Mouse (Mus musculus): Measurements from ENCODE around the gene Gdf5.

Gene Gdf5

DNA sequence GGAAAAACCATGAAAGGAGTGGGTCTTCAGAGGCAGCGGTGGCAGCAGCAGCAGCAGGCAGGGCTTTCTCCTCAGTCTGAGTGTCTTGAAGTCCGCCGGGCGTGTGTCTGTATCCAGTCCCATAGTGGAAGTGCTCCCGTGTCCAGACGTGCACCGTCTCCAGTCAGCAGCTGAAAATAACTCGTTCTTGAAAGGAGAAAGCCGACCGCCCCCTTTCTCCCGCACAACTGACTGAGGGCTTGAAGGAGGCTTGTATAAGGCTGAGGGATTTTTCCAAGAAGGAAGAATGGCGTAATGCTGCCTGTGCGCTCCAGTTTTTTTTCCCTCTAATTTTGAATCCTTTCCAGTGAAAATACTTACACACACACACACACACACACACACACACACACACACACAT lies at the start of gene Gdf5:
TSS of gene Gdf5 (minus strand) at position 244 of the 400 bp plus-strand sequence.
- no peak for DNase-seq (ENCODE audit: low read depth, low spot score)

DNA sequence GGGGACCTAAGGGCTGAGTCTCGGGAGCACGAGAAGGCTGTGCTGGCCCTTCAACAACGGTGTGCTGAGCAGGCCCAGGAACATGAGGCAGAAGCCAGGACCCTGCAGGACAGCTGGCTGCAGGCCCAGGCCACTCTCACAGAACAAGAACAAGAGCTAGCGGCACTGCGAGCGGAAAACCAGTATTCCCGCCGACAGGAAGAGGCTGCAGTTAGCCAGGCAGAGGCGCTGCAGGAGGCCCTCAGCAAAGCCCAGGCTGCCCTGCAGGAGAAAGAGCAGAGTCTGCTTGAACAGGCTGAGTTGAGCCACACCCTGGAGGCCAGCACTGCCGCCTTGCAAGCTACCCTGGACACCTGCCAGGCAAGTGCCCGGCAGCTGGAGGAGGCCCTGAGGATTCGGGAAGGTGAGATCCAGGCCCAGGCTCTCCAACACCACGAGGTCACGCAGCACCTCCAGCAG lies 46.7 kb upstream of the Gdf5 start:
- DNase-seq (ENCODE audit: low read depth, low spot score), result peak; percentile 14

DNA sequence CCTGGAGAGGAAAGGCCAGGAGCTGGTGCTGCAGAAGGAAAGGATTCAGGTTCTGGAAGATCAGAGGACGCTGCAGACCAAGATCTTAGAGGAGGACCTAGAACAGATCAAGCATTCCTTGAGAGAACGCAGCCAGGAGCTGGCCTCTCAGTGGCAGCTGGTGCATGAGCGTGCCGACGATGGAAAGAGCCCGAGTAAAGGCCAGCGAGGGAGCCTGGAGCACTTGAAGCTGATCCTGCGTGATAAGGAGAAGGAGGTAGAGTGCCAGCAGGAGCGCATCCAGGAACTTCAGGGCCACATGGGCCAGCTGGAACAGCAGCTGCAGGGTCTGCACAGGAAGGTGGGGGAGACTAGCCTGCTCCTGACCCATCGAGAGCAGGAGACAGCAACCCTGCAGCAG lies 46.0 kb upstream of the Gdf5 start:
- DNase-seq (ENCODE audit: low read depth, low spot score), result no peak

DNA sequence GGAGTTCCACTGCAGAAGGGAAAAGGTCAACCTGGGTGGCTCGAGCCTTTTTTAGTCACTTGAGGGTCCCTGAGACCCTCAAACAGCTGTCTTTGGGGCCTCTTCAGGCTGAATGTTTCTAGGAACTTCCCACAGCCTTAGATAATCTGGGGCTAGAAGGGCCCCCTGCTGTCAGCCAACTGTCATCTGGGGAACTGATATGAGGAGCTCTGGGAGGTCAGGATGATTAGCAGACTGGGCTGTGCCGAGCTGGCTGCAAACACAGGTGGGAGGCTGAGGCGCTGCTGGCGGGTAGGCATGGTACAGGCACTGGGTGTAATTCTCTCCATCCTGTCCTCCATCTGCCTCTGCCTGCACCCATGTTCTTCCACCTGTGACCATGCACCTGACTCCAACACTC lies 43.9 kb upstream of the Gdf5 start:
- no peak for DNase-seq (ENCODE audit: low read depth, low spot score)

DNA sequence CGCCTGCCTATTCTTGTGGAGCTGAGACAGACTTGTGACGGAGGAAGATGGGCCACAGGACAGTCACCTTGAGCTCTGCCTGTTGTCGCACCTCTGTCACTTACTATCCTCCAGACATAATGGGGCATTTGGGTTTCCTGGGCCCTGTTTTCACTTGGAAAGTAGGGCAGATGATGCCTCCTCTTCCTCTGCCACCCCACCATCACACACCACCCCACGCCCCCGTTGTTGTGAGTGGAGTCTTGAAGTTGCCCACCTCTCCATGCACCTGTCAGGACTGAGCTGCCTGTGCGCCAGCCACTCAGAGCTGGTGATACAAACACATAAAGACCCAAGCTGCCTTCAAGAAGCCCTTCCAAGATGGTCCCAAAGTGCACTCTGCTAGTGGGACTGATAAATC lies 42.0 kb upstream of the Gdf5 start:
- no peak for DNase-seq (ENCODE audit: low read depth, low spot score)

DNA sequence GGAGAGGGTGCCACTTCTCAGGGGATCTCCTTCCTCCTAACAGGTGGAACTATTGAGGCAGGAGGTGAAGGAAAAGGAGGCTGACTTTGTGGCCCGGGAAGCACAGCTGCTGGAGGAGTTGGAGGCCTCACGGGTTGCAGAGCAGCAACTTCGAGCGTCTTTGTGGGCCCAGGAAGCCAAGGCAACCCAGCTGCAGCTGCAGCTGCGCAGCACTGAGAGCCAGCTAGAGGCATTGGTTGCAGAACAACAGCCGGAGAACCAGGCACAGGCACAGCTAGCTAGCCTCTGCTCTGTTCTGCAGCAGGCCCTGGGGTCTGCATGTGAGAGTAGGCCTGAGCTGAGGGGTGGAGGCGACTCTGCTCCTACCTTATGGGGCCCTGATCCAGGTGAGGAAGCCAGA lies 40.6 kb upstream of the Gdf5 start:
- DNase-seq (ENCODE audit: low read depth, low spot score), result no peak

DNA sequence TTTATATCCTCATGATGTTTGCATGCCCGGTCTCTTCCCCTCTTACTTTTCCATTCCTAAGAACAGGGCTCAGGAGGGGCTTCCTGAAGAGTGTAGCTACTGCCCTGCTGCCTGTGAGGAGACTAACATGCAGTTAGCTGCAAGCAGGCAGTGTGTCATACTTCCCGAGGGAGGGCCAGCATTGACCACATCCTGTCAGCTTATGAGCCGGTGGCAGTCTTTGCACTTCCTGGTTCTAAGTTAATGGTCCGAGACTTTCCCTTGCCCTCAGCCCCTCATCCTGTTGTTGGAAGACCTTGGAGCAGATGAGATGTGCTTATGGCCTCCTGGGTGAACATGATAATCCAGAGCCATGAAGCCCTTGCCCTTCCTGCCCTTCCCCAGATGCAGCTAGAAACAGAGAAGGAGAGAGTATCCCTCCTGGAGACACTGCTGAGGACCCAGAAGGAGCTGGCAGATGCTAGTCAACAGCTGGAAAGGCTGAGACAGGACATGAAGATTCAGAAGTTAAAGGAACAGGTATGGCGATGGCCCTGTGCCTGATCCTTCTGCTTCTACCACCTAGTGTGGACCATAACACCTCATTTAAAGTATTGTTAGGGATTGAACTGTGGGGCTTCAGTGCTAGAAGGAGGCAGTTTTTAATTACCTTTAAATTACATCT lies 34.3 kb upstream of the Gdf5 start:
- DNase-seq (ENCODE audit: low read depth, low spot score), result no peak

DNA sequence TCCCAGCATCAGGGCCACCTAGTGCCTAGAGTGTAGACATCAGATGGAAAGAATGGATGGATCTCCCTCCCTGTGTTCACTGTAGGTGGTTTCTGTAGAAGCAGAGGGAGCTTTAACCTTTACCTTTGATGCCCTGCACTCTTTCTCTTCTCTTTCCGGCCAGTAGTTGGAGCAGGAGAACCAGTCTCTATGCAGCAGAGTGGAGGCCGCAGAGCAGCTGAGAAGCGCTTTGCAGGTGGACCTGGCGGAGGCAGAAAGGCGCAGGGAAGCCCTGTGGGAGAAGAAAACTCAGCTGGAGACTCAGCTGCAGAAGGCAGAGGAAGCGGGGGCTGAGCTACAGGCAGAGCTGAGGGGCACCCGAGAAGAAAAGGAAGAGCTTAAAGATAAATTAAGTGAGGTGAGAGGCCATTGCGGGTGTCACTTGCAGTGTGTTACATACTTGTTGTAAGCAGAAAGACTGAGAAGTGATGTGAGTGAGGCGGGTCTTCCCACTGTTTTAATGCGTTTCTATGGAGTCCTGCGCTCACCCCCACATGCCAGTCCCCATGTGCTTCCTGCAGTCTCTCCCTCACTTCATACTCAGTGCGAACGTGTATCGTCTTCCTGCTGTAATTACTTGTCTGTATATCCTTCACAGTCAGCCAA lies 29.0 kb upstream of the Gdf5 start:
- DNase-seq (ENCODE audit: low read depth, low spot score), result no peak

DNA sequence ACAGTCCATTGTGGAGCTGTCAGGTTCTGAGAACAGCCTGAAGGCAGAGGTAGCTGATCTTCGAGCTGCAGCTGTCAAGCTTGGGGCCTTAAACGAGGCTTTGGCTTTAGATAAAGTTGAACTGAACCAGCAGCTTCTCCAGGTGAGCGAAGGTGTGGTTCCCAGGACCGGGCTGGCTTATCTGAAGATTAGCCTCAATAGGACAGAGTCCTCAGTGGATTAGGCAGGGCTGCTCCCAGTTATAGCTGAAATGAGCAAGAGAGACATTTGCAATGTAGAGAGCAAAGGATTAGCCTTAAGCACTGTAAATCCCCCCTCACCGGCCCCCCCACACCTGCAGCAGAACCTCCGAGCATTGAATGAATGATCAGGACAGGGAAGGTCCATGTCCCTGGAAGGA lies 28.2 kb upstream of the Gdf5 start:
- DNase-seq (ENCODE audit: low read depth, low spot score), result no peak

DNA sequence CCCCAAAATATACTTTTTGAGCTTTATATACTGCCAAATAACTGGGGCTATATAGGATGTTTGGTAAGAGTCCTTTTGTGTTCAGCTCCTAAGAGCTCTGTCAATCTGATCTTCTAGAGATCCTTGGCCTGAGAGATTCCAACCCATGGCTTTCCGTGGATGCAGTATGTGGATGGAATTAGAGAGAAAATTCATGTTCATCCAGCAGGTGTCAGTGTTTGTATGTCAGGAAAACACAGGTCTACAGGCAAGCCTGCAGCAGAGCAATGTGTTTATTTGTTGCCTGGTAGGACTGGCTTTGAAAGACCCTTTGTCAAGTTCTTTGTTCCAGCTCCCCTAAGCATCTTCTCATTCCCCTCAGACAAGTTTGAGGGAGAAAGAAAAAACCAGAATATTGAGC lies 17.8 kb upstream of the Gdf5 start:
- DNase-seq (ENCODE audit: low read depth, low spot score), result no peak

DNA sequence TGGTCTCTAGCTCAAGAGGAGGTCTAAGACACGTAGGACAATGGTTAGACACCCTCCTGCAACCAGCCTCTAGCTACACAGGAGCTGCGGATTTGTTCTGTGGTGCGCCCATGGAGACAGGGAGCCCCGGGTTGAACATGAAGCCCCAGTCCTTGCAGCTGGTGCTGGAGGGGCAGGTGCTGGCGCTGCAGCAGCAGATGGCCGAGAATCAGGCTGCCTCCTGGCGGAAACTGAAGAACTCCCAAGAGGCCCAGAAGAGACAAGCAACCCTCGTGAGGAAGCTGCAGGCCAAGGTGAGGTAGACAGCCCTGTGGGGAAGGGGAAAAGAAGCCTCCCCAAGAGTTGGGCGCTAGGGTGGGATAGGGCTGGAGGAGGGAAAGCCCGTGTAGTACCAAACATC lies 16.7 kb upstream of the Gdf5 start:
- no peak for DNase-seq (ENCODE audit: low read depth, low spot score)

DNA sequence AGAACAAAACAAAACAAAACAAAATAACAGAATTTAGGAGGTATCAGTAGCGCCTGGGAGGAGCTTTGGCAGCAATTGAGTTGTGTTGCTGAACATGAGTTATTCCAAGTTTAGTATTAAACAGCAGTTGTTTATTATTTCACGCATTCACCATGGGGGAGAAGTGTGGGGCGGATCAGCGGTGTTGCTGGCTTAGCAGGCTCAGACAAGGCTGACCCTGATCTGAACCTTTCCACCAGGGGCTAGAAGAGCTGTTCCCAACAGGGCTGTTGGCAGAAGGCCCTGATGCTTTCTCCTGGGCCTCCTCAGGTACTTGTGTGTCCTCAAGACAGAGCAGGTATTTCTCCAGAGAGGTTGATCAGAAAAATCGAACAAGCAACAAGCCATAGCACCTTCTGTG lies 14.8 kb upstream of the Gdf5 start:
- no peak for DNase-seq (ENCODE audit: low read depth, low spot score)

DNA sequence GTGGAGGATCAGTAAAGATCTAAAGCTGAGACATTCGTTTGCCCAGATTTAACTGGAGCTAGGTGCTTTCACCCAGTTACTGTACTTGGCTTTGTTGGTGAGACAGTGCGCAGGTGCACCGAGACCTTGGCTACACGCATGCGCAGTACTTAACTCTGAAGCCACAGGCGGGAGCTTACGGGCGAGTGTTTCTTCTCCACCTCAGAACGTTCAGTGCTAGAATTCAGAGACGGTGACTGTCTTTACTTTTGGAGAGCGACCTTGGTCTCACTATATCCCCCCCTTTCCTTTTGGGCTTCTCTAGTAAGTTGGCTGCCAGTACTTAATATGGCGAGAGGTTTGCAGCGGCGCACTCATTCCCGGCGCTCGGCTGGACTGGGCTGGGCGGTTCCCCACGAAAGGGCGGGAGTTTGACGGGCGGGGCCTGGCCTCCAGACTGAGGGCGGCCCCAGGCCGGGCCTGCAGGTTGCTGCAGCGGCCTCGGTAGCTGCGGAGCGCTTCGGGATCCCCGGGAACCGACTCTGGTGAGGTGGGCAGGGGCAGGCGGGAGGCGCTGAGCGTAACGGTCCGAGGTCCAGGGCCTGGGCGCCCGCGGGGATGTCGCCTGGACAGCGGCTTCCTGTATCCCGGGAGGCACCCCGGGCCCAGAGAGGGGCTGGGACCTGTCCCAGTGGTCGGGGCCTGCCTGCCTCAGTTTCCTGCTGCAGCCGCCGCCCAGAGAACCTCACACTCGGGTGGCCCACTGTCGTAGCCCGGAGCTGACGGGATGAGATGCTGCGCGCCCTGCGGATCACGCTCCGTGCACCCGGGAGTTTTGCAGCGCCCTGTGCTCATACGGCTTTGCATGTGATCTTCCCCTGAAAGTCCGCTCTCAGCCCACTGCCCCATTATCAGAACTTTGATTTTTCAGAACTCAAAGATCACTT lies 11.2 kb upstream of the Gdf5 start, which contains the start of gene Cep250:
TSS of gene Cep250 (plus strand) at position 325 of the 926 bp plus-strand sequence.
- DNase-seq (ENCODE audit: low read depth, low spot score), result peak; percentile 82

DNA sequence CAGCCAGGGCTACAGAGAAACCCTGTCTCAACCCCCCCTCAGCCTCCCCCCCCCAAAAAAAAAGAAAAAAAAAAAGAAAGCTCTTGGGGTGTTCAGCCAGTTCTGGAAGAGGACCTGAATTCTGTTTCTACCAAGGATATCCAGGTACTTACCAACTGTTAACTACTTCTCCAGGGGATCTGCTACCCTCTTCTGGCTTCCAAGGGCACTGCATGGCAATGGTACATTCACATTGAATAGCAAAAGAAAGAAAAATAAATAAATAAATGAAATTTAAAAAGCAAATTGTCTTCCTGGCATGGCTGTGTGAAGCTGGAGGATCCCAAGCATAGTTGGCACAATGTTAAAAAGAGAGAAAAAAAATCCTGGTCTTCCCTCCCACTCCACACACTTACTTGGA lies 6.8 kb upstream of the Gdf5 start:
- no peak for DNase-seq (ENCODE audit: low read depth, low spot score)

DNA sequence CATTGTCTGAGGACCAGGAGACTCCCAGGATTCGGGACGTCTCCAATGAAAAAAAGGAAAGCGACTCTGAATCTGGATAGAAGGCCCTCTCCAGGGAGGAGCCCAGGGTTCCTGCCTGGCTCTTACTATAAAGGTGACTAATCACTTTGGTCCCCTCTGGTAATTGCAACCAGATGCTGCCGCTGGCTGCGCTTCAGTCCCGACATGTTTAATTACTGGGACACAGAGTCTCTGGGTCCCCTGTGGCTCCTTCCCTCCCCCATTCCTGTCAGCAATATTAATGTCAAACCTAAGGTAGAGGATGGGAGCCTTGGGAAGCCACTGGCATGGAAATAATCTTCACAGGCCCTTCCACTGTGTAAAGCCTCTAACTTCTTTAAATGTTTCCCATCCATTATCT lies 4.2 kb upstream of the Gdf5 start:
- DNase-seq (ENCODE audit: low read depth, low spot score), result no peak

DNA sequence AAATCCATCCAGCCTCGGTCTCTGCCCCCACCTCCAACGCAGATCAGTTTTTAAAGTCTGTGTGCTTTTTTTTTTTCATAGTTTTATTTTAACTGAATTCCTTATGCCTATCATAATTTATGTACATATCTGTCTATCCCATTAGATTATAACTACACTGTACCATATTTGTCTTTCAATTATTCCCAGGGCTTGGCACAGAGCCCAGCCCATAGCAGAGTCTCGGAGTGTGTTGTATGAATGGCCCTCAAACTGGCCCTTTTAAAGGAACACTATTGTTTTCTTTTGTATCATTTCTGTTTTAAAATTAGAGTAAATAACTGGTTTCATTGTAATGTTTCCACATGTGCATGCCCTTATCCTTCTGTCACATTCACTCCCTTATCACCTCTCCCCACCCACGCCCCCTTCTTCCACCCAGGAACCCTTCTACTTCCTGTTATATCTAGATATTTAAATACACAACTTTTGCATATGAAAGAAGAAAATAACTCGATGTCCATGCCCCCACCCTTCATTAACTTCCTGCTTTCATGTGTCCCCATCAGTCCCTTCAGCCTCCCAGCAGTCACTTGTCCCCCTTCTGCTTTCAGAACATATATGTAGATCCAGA lies 2.3 kb upstream of the Gdf5 start:
- no peak for DNase-seq (ENCODE audit: low read depth, low spot score)

DNA sequence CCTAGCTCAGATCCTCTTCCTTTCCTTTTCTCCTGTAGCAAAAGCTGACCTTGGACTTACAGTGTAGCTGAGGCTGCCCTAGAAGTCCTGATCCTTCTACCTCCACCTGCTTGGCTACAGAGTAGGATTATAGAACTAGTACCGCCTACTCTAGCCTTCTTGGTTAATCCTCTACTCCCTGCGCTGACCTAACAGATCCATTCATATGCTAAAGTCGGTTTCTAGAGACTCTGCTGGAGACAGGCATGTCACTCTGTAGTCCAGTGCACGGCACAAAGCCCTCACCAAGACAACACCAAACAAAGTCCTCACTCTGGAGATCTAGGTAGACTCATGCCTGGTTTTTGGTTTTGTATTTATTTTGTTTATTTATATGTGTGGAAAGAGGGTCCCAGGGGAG lies 1.3 kb upstream of the Gdf5 start:
- no peak for DNase-seq (ENCODE audit: low read depth, low spot score)

DNA sequence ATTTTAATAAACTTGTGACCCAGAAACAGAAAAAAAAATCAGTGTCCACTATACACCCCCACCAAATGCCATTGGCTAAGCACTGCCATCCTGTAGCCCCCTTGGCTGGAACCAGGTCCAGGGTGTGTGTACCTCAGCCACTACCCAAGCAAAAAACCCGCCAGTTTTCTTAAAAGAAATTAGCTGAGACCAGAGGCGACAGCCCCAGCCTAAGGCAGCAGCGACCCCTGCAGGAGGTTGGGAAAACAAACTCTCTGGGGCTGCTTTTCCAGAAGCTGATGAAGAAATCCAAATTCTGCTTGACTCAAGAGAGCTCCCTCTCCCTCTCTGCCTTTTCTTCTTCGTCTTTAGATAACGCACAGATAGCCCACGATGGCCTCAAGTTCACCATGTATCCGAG lies 902 bp upstream of the Gdf5 start:
- DNase-seq (ENCODE audit: low read depth, low spot score), result no peak

DNA sequence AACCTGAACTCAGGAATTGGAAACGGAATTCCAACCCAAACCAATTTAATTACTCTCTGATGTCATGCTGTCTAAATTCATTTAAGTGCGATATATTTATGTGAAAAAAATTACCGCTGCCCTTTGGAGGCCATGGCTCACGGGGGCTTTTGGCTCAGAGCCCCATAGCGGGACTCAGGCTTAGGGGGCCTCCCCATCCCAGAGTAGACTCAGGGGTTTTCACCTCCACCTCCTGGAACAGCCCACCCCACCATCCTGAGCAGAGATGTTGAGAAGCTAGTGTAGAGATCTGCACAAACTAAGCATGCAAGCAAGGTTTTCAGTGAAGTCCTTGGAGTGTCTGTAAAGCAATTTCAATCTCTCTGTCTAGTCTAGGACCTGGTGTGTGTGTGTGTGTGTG lies 413 bp upstream of the Gdf5 start:
- no peak for DNase-seq (ENCODE audit: low read depth, low spot score)

DNA sequence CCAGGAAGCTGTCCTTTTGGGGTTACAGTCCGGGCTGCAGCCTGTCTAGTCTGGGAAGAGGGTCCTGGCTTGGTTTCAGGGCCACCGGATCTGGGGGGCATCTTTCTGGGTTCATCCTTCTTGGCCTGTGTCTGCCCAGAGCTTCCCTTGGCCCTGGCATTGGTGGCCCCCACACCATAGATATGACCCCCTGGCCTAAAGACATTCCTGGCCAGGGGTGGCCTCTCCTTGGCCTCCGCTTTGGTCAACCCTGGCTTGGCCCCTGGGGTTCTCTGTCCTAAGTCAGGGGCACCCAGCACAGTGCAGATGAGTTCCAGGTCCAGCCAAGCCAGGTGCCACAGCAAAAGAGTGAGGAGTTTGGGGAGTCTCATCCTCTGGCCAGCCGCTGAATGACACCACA lies 482 bp downstream of the Gdf5 start:
- DNase-seq (ENCODE audit: low read depth, low spot score), result no peak

DNA sequence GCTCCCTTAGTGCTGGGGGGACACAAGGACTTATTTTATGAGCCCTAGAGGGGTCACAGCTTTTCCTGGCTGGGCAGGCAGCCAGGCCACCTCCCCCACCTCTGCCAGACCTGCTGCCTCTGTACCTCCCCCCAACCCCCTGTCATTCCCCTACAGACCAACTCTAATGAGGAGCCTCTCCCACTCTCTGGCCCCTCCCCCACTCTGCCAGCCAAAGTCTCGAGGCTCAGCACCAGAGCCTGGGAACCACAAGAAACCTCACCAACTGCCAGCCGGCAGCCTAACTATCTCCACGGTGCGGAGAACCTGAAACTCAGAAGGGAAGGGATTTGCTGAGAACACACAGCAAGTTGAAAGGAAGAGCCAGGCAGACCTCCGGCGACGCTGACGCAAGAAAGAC lies 1.7 kb downstream of the Gdf5 start:
- no peak for DNase-seq (ENCODE audit: low read depth, low spot score)
